Mouse (Mus musculus) spleen, postnatal 4 days (tissue): ENCODE results near the gene Dst.

Source experiments
- DNase-seq, 2 experiments: peaks; one replicate each; pipeline ENCODE4 v3.0.0; 2022; ENCODE audit warnings: low spot score in 2 of 2

Gene Dst

DNA sequence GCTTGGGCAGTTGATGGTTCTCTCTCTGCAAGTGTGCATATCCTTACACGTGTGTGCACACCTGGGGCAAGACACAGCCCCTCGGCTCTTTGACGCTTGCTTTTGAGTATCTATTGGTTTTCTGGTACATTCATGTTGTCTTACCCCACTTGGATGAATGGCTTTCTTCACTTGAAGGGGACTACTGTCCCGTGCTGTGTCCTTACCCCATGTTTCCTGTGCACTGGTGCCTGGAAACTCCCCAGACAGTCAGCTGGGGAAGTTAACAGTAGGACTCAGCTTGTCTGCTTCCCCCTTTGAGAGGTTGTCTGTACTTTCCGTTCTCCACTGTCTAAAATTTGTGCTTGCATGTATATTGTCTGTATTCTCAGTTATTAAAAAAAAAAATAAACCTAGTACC, 120.7 kb downstream of the Dst start:
- DNase-seq = no peak

DNA sequence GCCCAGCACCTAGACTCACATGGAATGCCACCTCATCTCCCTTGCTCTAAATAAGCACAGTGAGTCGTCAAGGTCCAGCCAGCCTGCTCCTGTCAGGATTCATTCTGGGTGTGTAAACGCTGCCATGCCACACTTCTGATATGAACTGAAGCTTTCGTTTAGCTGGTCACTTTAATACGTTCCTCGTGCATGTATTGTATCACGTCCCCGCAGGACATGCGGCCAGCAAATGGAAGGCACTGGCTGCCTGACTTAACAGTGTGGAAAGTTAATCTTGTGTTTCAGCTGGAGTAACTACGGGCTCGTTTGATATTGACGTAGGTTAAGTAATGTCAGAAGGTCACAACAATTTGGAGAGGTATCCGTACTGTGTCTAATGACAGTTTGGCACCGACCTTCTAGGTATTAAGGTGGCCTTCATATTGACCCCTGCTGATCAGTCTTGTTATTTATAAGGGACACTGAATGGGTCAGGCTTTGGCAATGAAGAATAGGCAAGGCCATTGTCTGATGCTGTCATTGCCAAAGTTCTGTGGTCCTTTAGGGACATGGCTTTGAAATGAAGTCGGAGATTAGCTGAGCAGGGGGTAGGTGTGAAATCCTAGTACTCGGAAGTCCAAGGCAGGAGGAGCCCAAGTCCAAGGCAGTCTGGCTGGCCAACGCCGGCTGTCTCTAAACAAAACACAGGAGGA, 122.5 kb downstream of the Dst start:
- DNase-seq = no peak

DNA sequence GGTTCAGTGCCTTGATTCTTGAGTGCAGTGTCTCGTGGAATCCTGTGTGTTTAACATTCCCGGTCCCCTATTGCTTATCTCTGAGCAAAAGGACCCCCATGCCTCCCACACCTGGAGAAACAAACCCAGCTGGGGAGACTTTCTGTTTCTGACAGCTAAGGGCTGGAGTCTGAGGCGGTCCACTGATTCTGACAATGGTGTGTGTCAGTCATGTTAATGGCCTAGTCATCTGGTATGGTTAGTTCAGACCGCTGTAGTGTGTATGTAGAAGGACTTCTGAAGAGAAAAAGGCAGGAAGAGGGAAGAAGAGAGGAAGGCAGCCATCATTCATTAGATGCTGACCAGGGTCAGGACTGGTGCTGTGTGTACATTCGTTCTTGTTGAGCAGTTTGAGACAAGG, 125.0 kb downstream of the Dst start:
- no peak for DNase-seq

DNA sequence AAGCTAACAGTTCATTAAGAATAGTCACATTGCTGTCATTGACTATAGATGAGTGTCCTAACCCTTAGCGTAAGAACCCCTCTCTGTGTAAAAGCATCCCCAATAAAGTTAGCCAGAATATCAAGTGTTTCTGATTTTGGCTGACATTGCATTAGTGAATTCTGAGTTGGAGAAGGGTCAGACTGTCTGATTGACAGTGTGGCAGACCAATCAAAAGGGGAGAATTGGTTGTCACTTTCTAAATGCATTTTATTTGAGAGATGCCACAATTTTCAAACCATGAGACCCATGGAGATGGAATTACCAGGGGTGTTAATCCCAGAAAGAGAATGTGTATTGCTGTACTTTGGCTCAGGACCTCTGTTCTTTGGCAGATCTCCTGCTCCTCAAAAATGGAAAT, 125.5 kb downstream of the Dst start:
- no peak for DNase-seq

DNA sequence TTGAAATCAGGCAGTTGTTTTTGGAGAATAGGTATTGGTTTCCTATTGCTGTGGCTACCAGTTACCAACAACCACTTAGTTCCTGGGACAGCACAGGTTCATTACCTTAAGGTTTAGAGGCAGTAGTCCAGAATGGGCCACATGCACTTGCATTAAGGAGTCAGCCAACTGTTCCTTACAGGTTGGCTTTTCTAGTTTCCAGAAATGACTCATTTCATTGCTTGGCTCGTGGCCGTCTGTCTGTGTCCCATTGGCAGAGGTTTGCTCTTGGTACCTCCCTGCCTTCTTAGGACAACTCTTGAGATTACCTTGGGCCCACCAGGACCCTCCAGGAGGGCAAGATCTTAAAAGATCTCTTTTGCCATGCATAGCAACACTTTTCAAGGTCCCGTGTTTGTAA, 125.9 kb downstream of the Dst start:
- DNase-seq = no peak

DNA sequence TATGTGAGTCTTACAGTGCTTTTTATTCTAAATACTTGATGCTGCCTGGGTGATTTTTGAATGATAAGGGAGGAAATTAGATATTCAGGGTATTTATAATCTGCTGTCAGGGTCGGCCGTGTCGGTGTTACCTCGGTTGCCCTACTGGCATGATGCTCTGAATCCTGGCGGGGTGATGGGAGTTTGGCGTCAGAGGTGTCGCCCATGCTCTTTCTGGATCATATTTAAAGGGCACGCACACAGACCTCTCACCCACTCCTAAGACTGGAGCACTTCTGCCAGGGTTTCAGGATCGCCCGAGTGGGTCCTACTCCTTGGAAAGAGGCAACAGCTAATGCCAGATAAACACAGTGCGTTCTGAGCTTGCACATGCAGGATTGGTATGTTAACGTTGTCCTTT, 128.1 kb downstream of the Dst start:
- no peak for DNase-seq

DNA sequence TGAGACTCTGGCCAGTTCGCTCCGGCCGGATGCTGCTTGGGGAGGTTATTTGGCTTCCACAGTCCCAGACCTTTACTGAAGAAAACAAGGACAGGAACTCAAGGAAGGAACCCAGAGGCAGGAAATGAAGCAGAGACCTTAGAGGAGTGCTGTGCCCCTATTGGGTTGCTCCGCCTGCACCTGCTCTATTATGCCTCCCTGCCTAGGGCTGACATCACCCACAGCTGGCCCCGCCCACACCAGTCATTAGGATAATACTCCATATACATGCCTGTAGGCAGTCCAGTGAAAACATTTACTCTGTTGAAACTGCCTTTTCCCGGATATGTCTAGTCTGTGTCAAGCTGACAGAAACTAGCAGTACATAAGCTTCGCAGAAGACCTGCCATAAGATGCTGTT, 130.5 kb downstream of the Dst start:
- no peak for DNase-seq

DNA sequence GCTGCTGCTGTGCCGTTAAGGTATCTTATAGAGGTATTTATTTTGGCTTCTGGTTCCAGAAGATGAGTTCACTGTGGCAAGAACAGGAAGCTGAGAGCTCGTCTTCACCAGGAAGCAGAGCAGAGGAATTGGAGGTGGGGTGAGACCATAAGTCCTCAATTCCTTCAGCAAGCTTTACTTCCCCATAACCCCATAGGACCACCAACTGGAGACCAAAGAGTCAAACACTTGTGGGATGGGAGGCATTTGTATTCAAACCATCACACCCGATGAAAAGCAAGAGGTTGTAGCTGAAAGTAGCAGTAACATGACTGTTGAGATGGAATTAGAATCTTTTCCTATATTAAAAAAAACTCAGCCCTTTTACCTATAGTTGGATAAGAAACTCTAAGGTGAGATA, 132.0 kb downstream of the Dst start:
- DNase-seq = no peak

DNA sequence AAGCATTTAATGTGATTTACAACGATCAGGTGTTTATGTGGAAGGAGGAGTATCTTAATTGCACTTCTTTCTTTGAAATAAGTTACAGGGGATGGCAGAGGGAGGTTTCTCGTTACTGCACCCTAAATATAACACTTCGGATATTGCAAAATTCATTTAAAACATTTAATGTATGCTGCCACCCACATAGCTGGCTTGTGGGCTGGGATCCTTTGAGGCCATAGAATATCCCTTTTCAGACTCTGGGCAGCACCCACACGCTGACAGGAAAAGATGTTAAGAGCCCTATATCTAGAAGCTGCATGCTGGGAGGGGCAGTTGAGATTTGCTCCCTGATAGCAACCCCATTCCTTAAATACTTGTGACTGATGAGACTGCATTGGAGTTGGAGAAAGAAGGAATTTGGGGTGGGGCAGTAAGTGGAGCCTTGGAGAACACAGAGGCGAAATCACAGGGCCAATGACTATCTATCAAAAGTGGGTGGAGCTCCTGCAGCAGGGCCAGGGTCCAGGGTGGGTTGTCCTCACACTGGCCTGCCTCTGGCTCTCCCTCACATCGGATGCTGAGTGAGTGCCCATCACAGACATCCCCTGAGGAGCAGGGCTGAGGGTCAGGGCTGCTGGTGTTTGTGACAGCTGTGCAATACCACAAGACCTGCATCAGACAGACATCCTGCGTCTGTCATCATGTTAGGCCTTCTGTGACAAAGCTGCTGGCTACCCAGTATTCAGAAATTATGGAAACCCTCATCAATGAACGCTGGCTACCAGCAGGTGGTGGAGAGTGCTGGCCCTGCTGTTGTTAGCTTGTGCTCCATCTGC, 133.1 kb downstream of the Dst start:
- no peak for DNase-seq

DNA sequence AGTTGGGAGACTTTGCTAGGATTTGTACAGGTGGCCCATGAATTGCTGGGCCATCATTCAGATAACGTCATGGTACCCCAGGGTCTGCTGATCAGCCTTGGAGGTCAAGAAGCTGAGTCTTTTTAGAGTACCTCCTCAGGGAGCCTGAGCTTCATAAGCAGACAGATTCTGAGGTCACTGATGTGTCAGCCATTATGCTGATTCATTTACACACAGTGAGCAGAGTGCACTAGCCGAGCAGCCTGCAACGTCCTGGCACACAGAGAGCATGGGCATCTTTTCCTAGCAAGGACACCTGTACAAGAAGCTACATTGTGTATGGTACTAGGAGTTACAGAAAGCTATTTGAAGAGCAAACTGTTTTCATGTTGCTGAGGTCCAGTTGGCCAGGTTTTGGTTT, 134.3 kb downstream of the Dst start:
- DNase-seq = no peak

DNA sequence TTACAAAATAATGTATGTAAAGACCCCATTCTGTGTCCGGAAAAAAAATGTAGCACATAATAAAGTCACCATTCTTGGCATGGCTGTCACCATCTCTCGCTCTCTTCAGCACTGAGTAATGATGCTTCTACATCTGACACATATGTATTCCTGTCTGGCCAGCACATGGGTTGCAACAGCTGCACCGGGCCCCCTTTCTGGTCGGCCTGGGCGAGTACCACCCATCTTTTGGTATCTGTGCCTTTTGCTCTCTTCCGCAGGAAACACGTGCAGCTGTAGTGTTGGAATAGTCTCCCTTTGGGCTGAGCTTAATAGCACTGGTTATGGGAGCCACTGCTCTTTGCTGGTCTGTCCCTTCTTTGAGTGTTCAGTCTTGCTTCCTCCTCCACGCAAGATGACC, 135.3 kb downstream of the Dst start:
- DNase-seq = no peak

DNA sequence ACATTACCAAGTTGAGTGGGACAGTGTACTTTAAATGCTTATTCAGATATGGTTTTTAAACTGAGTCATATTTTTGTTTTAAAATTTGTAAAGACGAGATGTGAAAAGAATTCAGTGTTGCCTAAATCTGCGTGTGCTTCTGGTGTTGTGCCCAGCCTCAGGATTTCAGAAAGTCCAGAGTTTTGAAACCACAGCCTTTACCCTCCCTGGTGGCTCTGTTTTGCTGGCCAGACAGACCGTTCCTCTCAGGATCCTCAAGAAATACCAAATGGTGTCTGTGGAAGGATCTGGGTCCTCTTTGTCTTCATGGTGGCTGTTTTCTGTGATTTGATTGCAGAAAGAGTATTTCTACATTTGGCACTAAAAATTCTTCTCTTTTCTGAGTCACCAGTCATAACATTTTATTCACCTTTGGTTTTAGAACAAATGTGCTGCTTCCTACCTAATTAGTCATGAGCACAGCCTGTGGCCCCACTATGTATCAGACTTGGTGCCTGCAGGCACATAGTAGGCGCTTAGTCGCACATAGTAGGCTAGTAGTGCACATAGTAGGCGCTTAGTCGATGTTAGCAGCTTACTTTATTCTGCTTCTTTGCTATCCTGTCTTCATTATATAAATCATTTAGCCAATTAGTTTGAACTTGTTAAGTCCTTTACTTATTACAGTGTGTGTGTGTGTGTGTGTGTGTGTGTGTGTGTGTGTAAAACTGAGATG, 136.0 kb downstream of the Dst start:
- no peak for DNase-seq

DNA sequence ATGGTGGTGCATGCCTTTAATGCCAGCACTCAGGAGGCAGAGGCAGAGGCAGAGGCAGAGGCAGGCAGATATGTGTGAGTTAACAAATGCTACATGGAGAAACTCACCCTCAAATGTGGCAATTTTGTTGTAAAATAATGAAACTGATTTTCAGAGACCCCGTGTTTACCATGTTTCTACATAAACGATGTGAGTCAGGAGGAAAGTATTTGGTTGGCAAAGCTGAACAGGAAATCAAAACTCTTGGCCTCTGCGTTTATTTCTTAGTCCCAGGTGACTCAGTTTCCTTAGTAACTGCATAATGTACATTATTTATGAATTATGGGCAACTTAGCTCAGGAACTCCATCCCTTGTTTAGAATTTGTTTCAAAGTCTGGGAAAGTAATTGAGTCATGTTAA, 136.7 kb downstream of the Dst start:
- no peak for DNase-seq

DNA sequence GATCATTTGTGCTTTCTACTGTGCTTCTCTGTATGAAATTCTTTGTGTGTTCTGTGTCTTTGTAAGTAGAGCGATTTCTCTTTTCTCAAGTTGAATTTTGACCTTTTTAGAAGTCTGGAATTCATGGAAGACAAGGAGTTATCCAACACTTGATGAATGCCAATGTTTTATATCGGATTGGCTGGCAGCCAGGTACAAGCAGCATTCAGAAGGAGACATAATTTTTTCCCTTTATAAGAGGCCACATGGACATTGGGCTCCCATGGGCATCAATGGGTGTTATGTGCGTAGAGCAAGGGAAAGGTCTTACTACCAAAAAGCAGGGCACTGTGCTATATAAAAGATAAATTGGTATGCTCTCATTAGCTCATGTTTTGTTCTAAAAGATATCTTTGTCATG, 139.3 kb downstream of the Dst start:
- no peak for DNase-seq

DNA sequence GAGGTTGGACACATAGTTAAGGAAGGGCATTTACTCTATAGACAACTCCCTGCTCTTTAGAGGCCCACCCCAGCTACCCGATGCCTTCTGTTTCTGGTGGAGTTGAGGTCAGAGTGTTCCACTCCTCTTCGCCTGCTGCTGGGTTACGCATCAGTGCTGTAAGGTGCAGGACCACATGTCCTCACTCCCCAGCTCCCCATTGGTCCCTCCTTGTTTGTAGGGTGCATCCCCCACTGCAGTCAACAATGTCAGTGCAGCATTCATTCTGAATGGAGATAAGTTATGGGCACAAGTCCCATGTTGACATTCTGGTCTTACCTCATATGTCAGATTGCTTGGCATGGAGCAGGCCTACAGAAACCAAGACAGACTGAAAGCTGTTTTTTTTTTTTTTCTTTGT, 143.2 kb downstream of the Dst start:
- no peak for DNase-seq

DNA sequence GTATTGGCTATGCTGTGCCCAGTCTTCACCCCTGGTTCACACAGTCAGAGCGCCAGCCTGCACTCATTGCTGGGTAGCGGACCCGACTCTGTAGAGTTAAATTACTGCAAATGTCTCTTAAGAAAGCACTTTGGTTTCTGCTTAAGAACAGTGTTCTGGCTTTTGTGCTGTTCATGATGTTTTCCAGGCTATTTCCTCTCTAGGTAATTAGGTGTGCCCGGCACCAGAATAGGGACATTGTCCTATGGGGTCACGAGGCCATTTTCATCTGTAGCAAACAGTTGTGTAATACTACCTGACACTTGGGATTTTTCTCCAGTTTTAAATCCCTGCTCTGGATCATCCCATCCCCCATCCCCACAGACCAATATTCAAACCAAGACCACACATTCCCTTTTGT, 144.4 kb downstream of the Dst start:
- no peak for DNase-seq

DNA sequence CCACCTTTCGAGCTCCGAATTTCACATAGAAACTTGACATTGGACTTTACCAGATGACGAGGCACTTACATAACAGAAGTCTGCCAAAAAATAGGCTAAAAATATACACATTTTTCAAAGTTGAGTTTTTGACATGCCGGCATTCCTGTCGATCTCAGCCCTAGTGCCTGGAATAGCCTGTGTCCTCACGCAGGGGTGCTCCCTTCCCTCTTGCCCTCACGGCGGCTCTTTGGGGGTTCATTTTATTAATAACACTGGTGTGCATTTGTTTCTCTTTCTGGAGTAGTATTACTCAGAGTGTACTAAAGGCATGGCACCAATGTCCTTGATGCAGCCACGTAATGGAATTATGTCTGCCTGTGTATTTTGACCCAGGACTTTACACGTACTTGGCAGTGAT, 146.9 kb downstream of the Dst start:
- DNase-seq = no peak

DNA sequence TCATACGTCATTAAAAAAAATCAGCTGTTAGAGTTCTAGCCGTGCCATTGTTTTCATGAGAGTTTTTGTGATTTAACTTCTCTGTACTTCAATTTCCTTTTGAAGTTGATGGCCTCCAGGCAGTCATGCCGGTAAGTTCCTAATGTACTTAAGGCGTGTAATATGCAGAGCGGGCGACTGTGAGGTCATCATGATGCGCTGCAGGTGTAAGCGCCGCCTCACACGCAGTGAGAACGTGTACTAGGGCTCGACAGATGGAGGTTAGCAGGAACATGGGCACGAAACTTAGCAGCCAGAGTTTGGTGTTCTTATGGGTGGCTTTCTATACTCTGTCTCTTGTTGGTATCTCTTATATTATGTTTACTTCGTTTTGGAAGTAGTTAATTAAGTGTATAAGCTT, 148.6 kb downstream of the Dst start:
- no peak for DNase-seq

DNA sequence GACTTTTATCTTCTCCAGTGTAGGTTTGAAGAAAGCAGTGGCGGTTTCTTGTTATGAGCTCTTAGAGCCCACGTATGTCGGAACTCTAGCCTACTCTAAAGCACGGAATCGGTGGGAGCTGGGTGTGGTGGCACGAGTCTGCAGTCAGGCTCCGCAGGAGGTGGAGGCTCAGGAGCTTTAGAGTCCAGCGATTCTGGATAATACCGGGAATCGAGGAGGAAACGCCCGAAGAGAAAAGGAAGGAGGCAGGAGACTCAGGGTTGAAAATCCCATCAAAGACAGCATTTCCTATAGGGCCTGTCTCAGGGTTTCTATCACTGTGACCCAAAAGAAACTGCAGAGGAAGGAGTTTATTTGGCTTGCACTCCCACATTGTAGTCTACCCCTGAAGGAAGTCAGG, 151.2 kb downstream of the Dst start:
- DNase-seq = no peak

DNA sequence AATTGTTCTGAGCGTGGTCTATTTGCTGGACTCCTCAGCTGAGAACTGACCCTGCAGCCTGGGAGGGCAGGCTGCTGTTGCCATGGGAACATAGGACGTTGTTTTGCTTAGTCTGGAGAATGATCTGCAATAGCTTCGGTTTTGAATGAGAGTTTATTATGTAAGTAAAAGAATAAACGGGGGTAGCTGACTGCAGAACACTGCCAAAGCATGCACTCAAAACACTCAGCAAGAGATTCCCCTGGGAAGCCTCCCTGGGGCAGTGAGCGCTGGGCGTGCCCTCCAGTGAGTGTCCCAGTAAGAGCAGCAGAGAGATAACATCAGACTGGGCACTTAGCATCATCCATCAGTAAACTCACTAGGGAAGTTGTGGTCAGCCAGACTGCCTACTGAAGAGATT, 152.4 kb downstream of the Dst start:
- DNase-seq = no peak

DNA sequence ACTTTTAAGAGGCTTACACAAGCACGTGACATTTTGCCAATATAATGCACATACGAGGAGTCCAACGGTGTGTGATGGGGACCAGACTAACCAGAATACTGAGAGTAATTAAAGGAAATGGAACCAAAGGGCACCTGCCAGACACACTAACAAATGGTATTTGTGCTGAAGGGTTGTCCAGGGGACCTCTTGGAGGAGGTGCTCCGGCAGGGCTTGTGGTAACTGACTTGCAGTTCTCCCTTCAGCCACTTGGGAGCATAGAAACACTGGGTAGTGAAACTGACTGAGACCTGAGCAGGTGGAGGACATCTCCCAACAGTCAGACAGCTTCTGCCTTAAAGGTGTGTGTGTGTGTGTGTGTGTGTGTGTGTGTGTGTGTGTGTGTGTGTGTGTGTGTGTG, 153.1 kb downstream of the Dst start:
- peak; percentile 56 to 73 for DNase-seq

DNA sequence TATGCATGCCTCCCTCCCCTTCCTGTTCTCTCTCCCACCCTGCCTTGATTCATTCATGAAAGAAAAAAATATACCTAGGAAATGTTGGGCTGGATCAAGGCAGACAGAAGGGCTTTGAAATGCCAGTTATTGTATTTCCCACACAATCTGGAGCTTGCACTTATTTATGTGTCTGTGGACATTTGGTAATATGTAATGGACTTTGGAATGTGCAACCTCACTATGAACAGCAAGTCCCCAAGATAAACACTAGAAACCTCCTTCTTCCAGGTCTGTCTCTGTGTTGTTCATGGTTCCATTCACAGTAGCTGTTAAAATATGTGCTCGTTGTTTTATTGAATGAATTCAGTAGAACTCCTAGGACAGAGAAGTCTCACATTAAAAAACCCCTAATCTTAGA, 153.8 kb downstream of the Dst start:
- DNase-seq = no peak

DNA sequence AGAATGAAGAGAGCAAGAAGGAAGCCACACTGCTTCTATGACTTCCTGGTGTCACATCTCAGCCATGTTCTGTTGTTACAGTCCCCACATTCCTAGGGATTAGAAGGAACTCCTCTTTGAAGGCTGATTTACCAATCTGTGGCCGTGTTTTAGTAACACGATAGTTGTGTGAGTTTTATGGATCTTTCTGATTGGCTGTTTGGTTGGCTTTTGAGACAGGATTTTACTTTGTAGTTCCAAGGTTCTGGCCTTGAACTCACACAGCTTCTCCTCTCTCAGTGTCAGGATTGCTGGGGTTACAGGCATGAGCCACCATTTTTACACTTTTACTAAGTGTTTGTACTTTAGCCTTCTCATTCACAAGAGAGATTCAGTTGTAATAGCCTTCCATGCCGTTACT, 155.9 kb downstream of the Dst start:
- no peak for DNase-seq
